Mouse (Mus musculus) urinary bladder, postnatal 36 days (tissue): ENCODE data around the gene Isy1.

Source experiments
- DNase-seq, 2 experiments: peaks; one replicate each; pipeline ENCODE4 v3.0.0; 2022; ENCODE audit warnings: low spot score in 2 of 2, mixed read lengths in 1 of 2

The Isy1 gene

DNA sequence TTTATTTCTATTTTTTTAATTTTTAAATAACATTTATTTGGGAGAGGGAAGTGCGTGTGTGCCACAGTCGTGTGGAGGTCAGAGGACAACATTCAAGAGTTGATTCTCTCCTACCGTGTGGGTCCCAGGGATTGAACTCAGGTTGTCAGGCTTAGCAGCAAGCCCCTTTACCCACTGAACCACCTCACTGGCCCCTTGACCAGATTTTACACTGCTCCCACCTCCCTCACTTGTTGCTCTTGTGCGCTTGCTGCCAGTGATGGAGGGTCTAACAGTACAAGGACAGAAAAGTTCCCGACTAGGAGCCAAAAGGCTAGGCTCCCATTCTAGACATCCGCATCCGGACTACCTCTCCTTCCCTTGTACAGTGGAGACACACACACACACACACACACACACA is 33.1 kb downstream of the Isy1 start:
- DNase-seq: no peak

DNA sequence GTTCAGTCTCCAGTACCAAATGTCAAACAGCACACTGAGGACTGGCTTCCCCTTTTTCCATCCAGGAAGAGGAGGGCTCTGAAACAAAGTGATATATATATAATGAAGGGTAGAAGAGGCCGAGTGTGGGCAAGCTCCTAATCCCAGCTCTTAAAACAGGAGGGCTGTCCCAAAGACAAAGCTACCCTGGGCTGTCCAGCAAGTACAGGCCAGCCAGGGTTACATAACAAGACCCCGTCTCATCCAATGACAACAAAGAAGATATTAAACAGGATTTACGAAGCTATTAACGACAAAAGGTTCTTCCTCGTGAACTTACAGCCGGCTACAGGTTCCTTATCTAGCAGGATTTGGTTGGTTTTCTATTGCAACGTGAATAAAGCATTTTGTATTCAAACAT is 33.7 kb downstream of the Isy1 start:
- no peak for DNase-seq

DNA sequence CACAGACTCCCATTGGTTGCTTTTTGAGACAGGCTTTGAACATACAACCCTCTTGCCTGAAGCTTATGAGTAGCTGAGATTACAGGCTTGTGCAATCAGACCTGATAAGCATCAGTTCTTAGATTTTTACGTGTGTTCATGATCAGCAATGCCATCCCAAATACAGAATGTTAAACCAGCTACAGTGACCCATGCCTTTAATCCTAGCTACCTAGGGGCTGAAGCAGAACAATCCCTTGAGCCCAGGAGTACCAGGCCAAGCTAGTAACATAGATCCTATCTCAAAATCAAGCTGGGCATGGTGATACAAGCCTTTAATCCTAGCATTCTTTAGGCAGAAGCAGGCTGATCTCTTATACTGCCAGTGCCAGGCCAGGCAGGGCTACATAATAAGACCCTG is 34.6 kb downstream of the Isy1 start:
- no peak for DNase-seq

DNA sequence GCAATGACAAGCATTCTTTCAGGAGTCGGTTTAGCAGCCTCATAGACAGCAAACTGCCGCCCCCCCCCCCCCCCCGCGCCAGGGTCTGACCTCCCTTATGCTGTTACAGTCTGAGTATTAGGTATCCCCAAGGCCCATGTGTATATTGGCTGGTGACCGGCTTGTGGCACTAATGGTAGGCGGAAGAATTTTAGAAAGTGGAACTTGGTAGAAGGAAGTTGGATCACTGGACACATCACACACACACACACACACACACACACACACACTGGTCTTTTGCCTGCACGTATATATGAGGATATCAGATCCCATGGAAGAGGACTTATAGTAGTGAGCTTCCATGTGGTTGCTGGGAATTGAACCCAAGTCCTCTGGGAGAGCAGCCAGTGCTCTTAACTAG is 36.1 kb downstream of the Isy1 start:
- no peak for DNase-seq

DNA sequence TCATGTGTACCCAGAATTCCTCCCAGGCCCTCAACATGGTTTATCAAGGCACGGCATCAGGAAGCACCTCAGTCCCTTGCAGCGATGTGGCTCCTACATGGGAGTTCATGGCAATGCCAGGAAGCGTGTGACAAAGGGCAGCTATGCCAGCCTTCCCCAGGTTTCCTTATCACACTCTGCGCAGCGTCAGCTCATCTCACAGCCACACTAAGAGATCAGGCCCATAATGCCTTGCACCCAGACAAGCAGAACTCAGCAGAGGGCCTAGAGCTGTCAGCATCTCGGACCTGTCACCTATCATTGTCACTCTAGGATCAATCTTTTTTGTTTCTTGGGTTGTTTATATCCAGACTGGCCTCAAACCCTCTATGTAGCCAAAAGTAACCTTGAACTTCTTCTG is 39.0 kb downstream of the Isy1 start:
- no peak for DNase-seq

DNA sequence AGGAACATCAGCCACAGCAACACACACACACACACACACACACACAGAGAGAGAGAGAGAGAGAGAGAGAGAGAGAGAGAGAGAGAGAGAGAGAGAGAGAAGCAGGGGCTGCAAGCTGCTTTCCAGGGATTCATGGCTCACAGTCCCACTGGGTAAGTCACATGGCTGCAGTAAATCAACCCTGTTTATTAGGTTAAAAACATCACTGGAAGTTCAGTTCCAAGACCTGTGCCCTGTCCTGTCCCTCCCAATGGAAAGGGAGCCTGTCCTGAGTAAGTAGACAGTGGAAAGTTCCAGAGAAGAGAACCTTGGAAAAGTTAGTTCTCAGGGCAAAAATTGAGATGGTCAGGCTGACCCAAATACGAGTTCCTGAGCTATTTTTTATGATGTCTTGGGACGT is 41.3 kb downstream of the Isy1 start:
- DNase-seq: no peak

DNA sequence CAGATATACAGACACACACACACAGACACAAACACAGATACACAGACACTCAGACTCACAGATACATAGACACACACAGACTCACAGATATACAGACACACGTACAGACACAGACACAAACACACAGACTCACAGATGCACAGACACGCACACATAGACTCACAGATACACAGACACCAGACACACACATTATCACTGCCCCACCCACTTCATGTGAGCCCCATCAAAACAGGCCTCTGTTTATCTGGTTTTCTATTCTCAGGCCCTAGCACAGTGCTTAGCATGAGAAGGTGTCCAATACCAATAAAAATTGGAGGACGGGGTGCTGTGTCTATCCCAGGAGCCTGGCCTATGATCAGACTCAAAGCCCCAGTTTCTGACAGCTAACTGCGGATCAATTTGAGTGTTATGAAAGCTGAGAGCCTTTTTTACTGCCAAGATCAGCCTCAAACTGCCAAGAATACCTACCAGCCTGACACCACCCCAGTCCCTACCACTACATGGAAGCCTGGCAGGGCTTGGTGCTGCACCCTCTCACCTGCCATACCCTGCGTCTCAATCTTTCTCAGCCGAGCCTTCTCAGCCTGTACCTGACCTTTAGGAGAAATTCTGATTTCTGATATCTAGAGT is 42.2 kb downstream of the Isy1 start:
- DNase-seq: no peak

DNA sequence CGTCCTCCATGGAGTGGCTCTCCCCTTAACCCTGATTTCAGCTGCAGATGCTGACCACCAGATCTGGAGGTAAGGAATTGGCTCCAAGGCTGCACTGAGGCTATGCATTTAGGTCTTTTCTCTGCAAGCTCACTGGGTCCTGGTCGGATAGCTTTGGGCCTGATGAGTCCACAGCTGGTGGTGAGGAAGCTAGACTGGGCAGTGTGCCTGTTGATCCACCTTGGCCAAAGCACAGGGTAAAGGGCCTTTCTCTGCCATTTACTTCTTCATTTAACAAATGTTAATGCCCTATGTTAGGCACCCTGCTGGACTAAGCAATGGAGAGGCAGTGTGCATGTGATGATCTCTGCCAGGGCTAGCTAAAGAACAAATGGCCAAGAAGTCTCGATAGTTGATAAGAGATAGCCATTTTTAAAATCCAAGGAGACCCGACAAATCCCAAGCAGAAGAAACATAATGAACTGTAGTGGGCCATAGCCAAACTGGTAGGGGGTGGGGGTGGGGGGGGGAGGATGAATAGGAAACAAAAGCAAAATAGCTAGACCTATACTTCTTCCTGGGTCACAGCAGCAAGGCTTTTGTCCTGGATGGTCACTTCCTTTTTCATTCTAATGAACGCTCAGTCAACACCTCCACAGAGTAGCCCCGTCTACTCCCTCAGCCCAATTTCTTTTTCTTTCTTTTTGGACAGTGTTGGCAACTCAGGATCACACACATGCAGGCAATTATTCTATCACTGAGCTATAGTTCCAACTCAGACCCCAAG is 43.0 kb downstream of the Isy1 start:
- DNase-seq: no peak

DNA sequence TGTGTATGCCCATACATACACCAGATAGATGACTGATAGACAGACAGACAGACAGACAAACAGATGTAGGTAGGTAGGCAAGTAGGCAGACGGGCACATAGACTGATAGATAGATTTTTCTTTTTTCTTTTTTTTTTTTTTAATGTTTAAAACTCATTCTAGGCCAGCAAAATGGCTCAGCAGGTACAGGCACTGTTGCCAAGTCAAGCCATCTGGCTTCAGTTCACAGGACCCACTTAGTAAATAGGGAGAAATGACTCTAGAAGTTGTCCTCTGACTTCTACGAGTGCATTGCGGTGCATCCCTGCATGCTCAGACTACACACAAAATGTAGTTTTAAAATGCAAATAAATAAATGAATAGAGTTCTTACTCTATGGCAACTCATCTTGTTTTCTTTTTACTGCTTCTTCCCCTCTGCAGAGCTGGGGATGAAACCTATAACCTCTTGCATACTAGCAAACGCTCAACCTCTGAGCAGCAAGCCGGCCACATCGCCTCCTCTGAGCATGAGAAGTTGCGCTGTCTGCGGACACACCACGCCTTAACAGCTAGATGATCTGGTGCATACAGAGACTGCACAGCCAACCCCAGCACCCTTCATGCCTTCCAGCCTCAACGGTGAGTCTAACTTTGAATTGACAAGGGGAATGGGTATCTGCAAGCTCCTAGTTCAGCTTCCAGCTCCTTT is 44.6 kb downstream of the Isy1 start:
- no peak for DNase-seq

DNA sequence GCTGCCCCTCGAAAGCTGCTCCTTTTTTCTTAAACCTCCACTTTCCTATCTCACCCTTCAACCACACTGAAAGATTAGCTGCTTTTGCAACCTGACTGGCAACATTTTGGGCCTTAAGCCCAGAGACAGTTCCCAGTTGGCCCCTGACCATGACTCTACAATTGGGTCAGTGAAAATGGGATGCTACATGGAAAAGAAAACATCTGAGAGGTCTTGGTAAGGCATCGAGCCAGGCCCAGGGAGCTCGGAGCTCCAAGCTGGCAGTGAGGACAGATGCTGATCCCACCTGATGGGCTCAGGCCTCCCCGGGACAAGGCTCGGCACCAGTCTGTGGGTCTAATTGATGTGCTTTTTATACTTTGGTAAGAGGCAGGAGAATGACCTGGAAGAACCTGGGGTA is 46.8 kb downstream of the Isy1 start:
- no peak for DNase-seq

DNA sequence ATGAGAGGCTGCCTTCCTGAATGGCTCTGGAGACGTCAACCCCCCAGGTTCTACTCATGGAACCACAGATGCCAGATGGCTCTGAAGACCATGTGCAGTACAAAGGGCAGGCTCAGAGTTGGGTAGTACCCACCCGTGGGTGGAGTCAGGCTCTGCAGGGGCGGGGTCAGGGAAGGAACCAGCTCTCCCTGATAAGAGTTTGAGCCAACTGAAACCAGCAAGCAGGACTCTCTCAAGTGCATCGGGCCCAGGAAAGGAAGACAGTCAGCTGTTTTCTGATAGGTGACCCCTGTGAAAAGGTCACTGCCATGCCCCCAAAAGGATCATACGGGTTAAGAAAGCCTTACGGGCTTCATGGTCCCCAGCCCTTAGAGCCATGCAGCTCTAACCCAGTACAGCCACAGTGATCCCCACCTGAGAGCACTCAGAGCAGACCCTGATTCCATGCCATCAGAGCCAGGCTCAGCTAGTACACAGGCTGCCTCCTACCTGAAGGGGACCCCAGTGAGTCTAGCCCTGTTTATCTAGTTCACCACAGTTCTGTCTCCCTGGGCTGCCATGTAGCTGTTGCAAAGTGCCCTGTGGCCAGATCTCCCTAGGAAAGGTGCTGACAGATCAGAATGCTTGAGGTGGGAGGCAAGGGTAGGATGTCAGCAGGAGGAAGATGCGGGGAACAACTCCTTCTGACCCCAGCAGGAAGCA is 47.7 kb downstream of the Isy1 start:
- DNase-seq: no peak

DNA sequence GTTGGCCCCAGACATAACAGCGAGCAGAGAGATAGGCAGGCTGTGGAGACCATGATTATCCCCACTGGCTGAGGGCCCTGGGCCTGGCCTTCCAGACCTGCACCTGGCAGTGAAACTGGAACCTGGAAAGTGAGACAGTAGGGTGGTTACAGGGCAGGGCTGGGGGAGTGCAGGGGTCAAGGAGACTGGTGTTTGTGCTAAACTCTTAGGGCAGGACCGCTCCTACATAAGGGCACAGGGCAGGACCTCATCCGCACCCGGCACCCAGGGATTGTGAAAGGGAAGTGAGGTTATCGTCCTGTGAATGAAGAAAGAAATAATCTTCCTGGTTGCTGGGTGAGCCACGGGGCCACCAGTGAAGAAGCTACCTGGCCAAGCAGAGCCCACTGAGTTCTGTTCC is 48.8 kb downstream of the Isy1 start:
- DNase-seq: no peak

DNA sequence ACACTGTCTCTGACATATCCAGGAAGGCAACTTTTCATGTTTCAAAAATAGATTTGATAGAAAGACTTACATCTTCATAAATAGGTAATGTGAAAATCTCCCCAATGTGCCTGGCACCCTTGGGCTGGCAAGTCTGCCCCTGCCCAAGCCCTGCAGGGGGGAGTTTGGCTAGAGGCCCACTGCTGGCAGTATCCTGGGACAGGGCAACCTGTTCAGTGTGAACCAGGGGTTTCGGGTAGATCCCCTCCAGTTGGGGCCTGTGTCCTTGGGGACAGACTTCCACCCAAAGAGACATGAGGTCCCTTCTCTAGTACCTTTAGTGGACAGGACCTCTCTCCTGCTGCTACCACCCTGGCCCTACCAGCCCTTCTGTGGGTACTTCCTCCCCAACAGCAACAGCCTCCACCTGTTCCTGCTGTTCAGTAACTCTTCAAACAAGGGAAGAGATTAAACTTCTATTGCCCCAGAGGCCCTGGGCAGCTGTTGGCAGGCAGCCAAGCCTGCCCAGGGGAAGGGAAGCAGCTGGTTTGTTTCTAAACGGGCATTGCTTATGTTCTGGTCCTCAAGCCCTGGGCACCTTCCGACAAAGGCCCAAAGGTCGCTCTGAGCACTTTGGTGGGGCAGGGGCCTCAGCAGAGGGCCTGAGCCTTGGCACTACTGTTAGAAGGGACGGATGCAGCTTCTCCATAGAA is 49.6 kb downstream of the Isy1 start:
- peak in 1 of 2 experiments; percentile 54 for DNase-seq

DNA sequence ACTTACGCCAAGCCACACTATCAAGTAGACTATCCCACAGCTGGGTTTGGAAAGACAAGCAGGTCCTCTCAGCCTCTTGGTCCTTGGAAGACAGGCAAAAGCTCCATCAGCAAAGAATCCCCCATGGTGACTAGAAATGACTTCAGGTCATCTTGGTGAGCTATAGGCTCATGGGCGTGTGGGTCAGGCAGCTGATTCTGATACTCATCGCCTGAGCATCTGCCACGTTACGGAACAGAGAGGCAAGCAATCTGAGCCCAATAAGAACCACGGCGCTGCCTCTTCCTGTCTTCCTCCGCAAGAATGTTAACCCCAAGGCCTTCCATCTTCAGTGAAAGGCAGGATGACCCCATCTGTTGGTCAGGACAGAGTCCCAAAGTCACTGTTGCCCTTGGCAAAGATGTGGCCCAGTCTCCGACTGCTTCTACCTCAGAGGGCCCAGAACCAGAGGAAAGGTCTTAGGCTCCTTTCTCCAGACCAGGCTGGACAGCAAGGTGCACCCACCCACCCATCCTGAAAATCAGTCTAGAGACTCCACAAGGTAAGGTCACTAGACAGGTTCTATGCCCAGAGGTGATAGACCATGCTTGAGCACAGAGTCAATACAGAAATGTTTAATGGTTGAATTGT is 50.2 kb downstream of the Isy1 start:
- no peak for DNase-seq

DNA sequence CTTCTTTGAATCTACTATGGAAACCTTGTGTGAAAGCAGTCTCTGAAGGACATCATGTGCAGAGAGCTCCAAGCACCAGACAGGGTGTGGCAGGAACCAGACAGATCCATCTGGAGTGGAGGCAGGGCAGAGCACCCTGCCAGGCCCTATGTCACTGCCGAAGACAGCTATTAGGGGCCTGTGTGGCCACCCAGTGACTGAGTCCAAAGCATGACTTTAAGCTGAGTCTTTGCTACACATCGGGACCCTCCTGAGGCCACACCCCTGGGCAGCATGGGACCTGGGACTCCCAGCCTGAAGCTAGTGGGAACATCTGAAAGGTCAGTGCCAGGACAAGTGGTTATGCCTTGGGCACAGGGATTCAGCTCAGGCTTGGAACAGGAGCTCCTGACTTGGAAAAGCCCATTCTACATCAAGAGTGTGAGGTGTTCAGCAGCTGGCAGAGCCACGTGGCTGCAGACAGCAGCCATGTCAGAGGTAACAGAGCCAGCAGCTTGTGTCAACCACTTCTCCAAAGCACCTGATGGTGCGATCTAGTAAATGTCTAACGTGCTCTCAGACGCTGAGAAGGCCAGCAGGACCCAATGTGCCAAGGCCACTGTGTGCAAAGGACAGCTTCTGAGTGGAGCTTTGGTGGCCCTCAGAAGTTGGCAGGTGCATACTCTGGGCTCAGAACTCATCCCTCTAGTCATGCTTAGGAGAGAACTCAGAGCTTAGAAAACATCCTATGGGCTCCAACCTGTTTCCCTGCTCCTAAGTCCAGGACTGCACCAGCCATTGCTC is 51.3 kb downstream of the Isy1 start:
- DNase-seq: no peak

DNA sequence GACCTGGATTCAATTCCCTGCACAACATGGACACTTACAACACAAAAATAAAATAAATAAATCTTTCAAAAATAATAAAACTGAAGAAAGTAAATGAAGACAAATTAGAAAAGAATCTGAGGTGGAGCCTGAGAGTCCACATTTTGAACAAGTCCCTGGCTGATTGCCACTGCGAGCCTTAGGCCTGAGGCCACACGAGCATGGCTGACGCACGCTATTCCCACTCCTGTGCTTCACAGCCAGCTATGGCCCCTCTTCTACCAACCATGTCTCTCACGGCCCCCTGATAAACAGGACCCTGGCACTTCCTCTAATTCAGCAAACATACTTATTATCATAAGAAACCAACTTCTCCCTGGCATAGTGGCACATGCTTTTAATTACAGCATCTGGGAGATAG is 52.0 kb downstream of the Isy1 start:
- no peak for DNase-seq

DNA sequence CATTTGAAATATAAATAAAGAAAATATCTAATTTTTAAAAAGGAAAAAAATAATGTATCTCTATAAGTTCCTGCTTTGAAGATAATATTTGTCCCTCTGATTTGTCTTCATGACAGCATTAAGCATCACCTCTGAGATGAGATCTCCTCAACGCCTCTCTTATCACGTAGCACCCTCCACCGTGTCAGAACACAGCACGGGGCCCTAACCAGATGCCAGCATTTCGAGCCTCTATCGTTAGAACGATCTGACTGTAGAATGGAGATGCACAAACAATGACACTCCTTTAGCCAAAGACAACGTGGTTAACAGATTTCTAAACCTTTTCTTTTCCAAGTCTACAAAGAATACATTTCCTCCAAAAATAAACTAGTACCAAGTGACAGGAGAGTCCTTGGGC is 54.6 kb downstream of the Isy1 start:
- DNase-seq: no peak

DNA sequence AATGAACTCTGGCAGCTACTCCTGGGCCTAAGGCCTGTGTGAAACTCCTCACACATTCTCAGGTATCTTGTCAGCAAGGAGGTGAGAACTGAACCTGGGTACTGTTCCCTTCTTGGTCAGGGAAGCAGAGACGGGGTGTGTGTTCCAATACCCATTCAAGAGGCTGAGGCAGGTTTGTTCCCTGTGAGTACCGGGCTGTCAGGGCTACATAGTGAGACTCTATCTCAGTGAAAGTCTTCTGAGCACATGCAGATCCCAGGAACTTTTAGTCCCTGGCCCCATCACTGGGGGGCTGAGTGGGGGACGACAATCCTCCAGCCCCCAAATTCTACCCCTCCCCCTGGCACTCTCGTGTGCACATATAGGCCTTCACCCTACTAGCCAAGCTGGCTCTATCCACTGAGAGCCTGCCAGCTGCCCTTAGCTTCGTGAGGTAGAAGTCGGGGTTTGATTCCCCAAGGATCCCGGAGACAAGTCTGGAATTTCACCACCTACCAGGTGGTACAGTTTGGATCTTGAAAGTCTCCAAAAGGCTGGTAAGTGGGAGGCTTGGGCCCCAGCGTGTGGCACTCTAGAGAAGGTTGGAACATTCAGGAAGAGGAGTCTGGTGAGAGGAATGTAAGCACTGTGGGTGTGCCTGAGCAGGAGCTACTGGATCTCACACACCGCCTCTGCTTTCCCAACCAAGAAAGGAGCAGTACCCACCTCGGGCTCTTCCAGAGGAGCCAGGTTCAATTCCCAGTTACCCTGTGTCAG is 57.9 kb downstream of the Isy1 start:
- no peak for DNase-seq

DNA sequence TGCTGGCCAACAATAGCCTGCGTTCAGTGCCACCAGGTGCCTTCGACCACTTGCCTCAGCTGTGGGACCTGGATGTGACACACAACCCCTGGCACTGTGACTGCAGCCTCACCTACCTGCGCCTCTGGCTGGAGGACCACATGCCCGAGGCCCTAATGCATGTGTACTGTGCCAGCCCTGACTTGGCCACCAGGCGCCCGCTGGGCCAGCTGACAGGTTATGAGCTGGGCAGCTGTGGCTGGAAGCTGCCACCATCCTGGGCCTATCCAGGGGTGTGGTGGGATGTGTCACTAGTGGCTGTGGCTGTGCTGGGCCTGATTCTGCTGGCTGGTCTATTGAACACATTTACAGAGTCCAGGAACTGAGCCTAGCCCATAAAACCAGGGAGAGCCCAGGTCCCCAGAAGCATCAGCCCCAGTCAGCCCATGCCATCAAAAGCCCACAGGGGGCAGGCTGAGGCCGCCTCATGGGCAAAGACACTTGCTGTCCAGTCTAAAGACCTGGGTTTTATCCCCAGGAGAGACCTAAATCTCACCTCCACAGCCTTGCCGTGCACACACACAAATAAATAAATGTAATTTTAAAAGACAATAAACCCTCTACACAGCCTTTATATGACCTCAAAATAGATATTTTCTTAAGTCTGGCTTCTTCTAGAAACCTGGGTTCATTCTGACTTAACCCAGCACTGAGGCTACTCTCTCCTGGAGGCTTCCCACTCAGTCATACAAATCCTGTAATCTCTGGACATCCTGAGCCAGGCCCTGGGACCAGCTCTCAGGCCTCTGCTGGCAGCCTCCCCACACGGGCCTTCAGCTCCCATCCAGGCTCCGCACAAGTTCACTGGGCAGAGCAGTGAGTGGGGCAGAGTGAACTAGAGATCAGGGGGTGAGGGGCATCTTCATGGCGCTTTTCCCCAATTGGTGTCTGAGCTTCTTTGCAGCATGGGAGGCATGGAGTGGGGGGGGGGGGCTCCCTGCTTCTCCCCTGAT is 59.1 kb downstream of the Isy1 start:
- no peak for DNase-seq
